Mouse (Mus musculus) bone marrow, adult 2 months (tissue): ENCODE data around the gene Prss57. TPM values are rescaled to one million over a fixed set of nuclear protein-coding genes. Genes with fewer than 3 reads are reported as not detected.
A peak's percentile ranks its signal among the peaks of the same experiment; 100 is the strongest.

Experiments
- H3K27ac ChIP-seq: fragments of 200-500 bp; 2 replicates; pipeline ENCODE4 v1.5.1; 2012; ENCODE audit warnings: low read depth, mild to moderate bottlenecking, control low read depth, inconsistent platforms, low read length; ENCODE audit not compliant: control insufficient read depth, poor library complexity, insufficient read depth
- H3K4me1 ChIP-seq: fragments of 200-500 bp; 2 replicates; pipeline ENCODE4 v1.6.1; 2011; ENCODE audit warnings: low read length; ENCODE audit not compliant: control insufficient read depth, insufficient read depth
- H3K4me3 ChIP-seq: fragments of 200-500 bp; replicated peaks from 2 replicates; pipeline ENCODE3; 2011; ENCODE audit warnings: mild to moderate bottlenecking, low read depth, low read length, control low read depth; ENCODE audit not compliant: control insufficient read depth
- CTCF ChIP-seq: fragments of 200-500 bp; IDR thresholded peaks from 2 replicates; pipeline ENCODE4 v1.5.1; 2011; ENCODE audit warnings: low read length, control low read depth; ENCODE audit not compliant: control insufficient read depth, insufficient read depth
- POLR2A ChIP-seq: fragments of 200-500 bp; IDR thresholded peaks from 2 replicates; pipeline ENCODE4 v1.6.1; 2011; ENCODE audit warnings: low read depth, mild to moderate bottlenecking, control low read depth, low read length, borderline replicate concordance; ENCODE audit not compliant: control insufficient read depth
- WGBS: fragments of 180-500 bp; shearing (Covaris S2); methylation state at CpG from one replicate; pipeline ENCODE4 v1.1.7; 2018; 5-methylcytosine and 5-hydroxymethylcytosine counted together
- polyA plus RNA-seq: library from polyadenylated mRNA; stranded (reverse); fragments of >200 nt; gene quantifications from 2 replicates; pipeline ENCODE4 v1.2.4, GENCODE M21; 2011; ENCODE audit warnings: low replicate concordance; ENCODE audit not compliant: missing spikeins, insufficient read depth, insufficient read length

Prss57 gene
- polyA plus RNA-seq, 1 experiment, result 40.0 TPM

DNA sequence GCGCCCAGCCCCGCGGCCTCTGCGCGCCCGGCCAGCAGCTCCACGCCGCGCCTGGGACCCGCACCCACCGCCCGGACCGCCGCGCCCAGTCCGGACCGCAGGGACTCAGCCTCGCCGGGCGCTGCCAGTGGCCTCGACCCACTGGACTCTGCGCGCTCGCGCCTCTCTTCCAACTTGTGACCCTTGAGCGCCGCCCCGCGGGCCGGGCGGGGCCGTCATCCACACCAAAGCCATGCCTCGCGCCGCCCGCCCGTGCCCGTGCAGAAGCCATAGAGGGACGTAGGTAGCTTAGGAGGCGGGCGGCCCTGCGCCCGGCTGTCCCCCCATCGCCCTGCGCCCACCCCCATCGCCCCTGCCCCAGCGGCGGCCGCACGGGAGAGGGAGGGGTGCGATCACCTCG, 55.4 kb downstream of the Prss57 start:
- 92% methylated on average over 52 of the region's 52 CpGs for WGBS
- H3K4me3 ChIP-seq, result no peak overlapping the region
- no peak overlapping the region for H3K27ac ChIP-seq
- TF ChIP-seq CTCF (no peak), POLR2A (no peak)
- no peaks in the 10 kb centered on the region for H3K4me1 ChIP-seq

DNA sequence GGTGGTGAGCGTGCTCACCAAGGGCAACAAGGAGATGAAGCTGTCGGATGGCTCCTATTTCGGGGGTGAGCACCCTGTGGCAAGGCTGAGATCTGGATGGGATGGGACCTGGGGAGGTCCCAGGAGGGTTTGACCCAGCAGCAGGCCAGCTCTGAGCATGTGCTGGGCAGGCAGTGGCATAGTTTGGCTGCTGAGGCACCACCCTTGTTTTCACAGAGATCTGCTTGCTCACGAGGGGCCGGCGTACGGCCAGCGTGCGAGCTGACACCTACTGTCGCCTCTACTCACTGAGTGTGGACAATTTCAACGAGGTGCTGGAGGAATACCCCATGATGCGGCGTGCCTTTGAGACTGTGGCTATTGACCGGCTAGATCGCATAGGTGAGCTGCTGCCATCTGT, 56.9 kb downstream of the Prss57 start:
- WGBS, result 92% methylated on average over 15 of the region's 15 CpGs
- H3K4me3 ChIP-seq, result no peak overlapping the region
- TF ChIP-seq POLR2A (no peak), CTCF (no peak)

GRCm38 (mm10) chr10:79732500-79732899, 58.3 kb downstream of the Prss57 start:
- TF ChIP-seq CTCF (peak; percentile 65), POLR2A (no peak)
- no peak overlapping the region for H3K4me3 ChIP-seq
- 89% methylated on average over 1 of the region's 1 CpGs for WGBS
- H3K4me1 ChIP-seq, result no peaks in the 10 kb centered on the region
- no peak overlapping the region for H3K27ac ChIP-seq

More for the DNA sequence above, 56.9 kb downstream of the Prss57 start:
- Histone ChIP-seq H3K27ac (no peak overlapping the region), H3K4me1 (no peaks in the 10 kb centered on the region)

Other genes starting within 250 kb of the Prss57 start
- gene Mier2, start 235.8 kb downstream of the Prss57 start, polyA plus RNA-seq, result 18.7 and 21.7 TPM in 2 replicates
- not detected in 2 replicates for gene Theg, start 203.6 kb downstream of the Prss57 start, polyA plus RNA-seq
- gene C2cd4c, start 176.9 kb downstream of the Prss57 start, polyA plus RNA-seq, result not detected in 2 replicates
- gene Shc2, start 153.0 kb downstream of the Prss57 start, polyA plus RNA-seq, result 1.1 and 2.1 TPM in 2 replicates
- gene Odf3l2, start 145.2 kb downstream of the Prss57 start, polyA plus RNA-seq, result not detected in 2 replicates
- gene Madcam1, start 126.4 kb downstream of the Prss57 start, polyA plus RNA-seq, result not detected in 2 replicates
- 4.9 and 12.2 TPM in 2 replicates for gene Tpgs1, start 121.6 kb downstream of the Prss57 start, polyA plus RNA-seq
- gene Cdc34, start 108.8 kb downstream of the Prss57 start, polyA plus RNA-seq, result 82.1 and 98.6 TPM in 2 replicates
- not detected in 2 replicates for gene Gzmm, start 101.9 kb downstream of the Prss57 start, polyA plus RNA-seq
- 465 and 588 TPM in 2 replicates for gene Bsg, start 86.5 kb downstream of the Prss57 start, polyA plus RNA-seq
- 0.31 TPM in 1 of 2 replicates, not detected in the other for gene Hcn2, start 74.3 kb downstream of the Prss57 start, polyA plus RNA-seq
- gene Polrmt, start 44.4 kb downstream of the Prss57 start, polyA plus RNA-seq, result 20.0 and 29.6 TPM in 2 replicates
- not detected in 2 replicates for gene Fgf22, start 35.9 kb downstream of the Prss57 start, polyA plus RNA-seq
- 26.5 and 42.8 TPM in 2 replicates for gene Rnf126, start 24.0 kb downstream of the Prss57 start, polyA plus RNA-seq
- gene Fstl3, start 13.7 kb downstream of the Prss57 start, polyA plus RNA-seq, result 1.0 and 1.8 TPM in 2 replicates
- 19.7 and 36.1 TPM in 2 replicates for gene Palm, start 2.6 kb upstream of the Prss57 start, polyA plus RNA-seq
- gene Misp, start 30.0 kb upstream of the Prss57 start, polyA plus RNA-seq, result not detected in 2 replicates
- gene Ptbp1, start 63.5 kb upstream of the Prss57 start, polyA plus RNA-seq, result 113 and 188 TPM in 2 replicates
- gene Prtn3, start 83.5 kb upstream of the Prss57 start, polyA plus RNA-seq, result 143 and 259 TPM in 2 replicates
- 16.4 and 32.4 TPM in 2 replicates for gene Plppr3, start 83.7 kb upstream of the Prss57 start, polyA plus RNA-seq
- 102 and 162 TPM in 2 replicates for gene Elane, start 95.3 kb upstream of the Prss57 start, polyA plus RNA-seq
- 20.0 TPM in 1 of 2 replicates, not detected in the other for gene Cfd, start 99.9 kb upstream of the Prss57 start, polyA plus RNA-seq
- 12.3 and 19.2 TPM in 2 replicates for gene Med16, start 118.0 kb upstream of the Prss57 start, polyA plus RNA-seq
- not detected in 2 replicates for gene Gm26602, start 119.9 kb upstream of the Prss57 start, polyA plus RNA-seq
- 1.5 TPM in 1 of 2 replicates, not detected in the other for gene Kiss1r, start 126.0 kb upstream of the Prss57 start, polyA plus RNA-seq
- gene R3hdm4, start 130.2 kb upstream of the Prss57 start, polyA plus RNA-seq, result 182 and 197 TPM in 2 replicates
- 12.4 and 27.6 TPM in 2 replicates for gene Arid3a, start 136.1 kb upstream of the Prss57 start, polyA plus RNA-seq
- gene Wdr18, start 169.2 kb upstream of the Prss57 start, polyA plus RNA-seq, result 26.7 and 43.3 TPM in 2 replicates
- not detected in 2 replicates for gene Grin3b, start 179.8 kb upstream of the Prss57 start, polyA plus RNA-seq
- 78.6 and 131 TPM in 2 replicates for gene Tmem259, start 193.4 kb upstream of the Prss57 start, polyA plus RNA-seq
- gene Cnn2, start 197.6 kb upstream of the Prss57 start, polyA plus RNA-seq, result 41.7 and 92.4 TPM in 2 replicates
- gene Abca7, start 205.5 kb upstream of the Prss57 start, polyA plus RNA-seq, result 54.3 and 96.9 TPM in 2 replicates
- gene Arhgap45, start 225.7 kb upstream of the Prss57 start, polyA plus RNA-seq, result 111 and 291 TPM in 2 replicates
- 35.6 and 44.5 TPM in 2 replicates for gene Polr2e, start 248.8 kb upstream of the Prss57 start, polyA plus RNA-seq